Mouse (Mus musculus) CH12F3 (cell line): Measurements from ENCODE around the gene Tanc1.
"Not testable (repeated sequence)": the region's sequence is repeated elsewhere in the genome, so short reads cannot be mapped to it uniquely, and the experiment has no call there.

Experiments used
- in situ Hi-C: fragments of 300-500 bp; cut with MboI; formaldehyde crosslinking; loops from 2 replicates; pipeline ENCODE4 v1.14.3; 2020; ENCODE audit warnings: low sequenced_read_pairs

Gene Tanc1

GRCm38 (mm10) chr2:59818663-59819062 lies 206.8 kb downstream of the Tanc1 start:
- in situ Hi-C loops: no loop called here

GRCm38 (mm10) chr2:59819415-59819814 lies 207.6 kb downstream of the Tanc1 start:
- in situ Hi-C loops: no loop called here

GRCm38 (mm10) chr2:59820088-59820487 lies 208.2 kb downstream of the Tanc1 start:
- in situ Hi-C loops: no loop called here

- in situ Hi-C loops: no loop called here
Measured at GRCm38 (mm10) chr2:59821044-59821443, 209.2 kb downstream of the Tanc1 start.

- in situ Hi-C loops: no loop called here
Measured at GRCm38 (mm10) chr2:59824289-59824688, 212.4 kb downstream of the Tanc1 start.

GRCm38 (mm10) chr2:59825380-59825779 lies 213.5 kb downstream of the Tanc1 start:
- in situ Hi-C loops: no loop called here

- in situ Hi-C loops: no loop called here
Measured at GRCm38 (mm10) chr2:59828103-59828655, 216.3 kb downstream of the Tanc1 start.

- in situ Hi-C loops: no loop called here
Measured at GRCm38 (mm10) chr2:59828777-59829508, 217.1 kb downstream of the Tanc1 start.

GRCm38 (mm10) chr2:59829718-59830117 lies 217.9 kb downstream of the Tanc1 start:
- in situ Hi-C loops: no loop called here

GRCm38 (mm10) chr2:59830151-59830550 lies 218.3 kb downstream of the Tanc1 start:
- in situ Hi-C loops: no loop called here

GRCm38 (mm10) chr2:59830940-59831339 lies 219.1 kb downstream of the Tanc1 start:
- in situ Hi-C loops: no loop called here

GRCm38 (mm10) chr2:59831831-59832230 lies 220.0 kb downstream of the Tanc1 start:
- in situ Hi-C loops: no loop called here

GRCm38 (mm10) chr2:59838825-59839224 lies 227.0 kb downstream of the Tanc1 start:
- in situ Hi-C loops: no loop called here

GRCm38 (mm10) chr2:59839755-59840154 lies 227.9 kb downstream of the Tanc1 start:
- in situ Hi-C loops: no loop called here

GRCm38 (mm10) chr2:59840191-59840590 lies 228.3 kb downstream of the Tanc1 start:
- in situ Hi-C loops: no loop called here

GRCm38 (mm10) chr2:59841189-59841939 lies 229.5 kb downstream of the Tanc1 start:
- in situ Hi-C loops: no loop called here

- in situ Hi-C loops: no loop called here
Measured at GRCm38 (mm10) chr2:59841944-59842343, 230.1 kb downstream of the Tanc1 start.

- in situ Hi-C loops: no loop called here
Measured at GRCm38 (mm10) chr2:59842556-59843008, 230.7 kb downstream of the Tanc1 start.

- in situ Hi-C loops: no loop called here
Measured at GRCm38 (mm10) chr2:59843156-59843555, 231.3 kb downstream of the Tanc1 start.

- in situ Hi-C loops: no loop called here
Measured at GRCm38 (mm10) chr2:59843848-59844247, 232.0 kb downstream of the Tanc1 start.

GRCm38 (mm10) chr2:59851885-59852284 lies 240.0 kb downstream of the Tanc1 start:
- in situ Hi-C loops: not testable (repeated sequence)

- in situ Hi-C loops: no loop called here
Measured at GRCm38 (mm10) chr2:59852916-59853315, 241.1 kb downstream of the Tanc1 start.
